Mouse (Mus musculus) forebrain, embryonic 14.5 days (tissue): ENCODE measurements at regions not wholly inside any gene's neighbourhood (a gene's known extent, or its start where the extent isn't known, plus 50 kb on each side); places are given as distances from the start of the nearest gene placed in this dataset.
"Not testable (repeated sequence)": the region's sequence is repeated elsewhere in the genome, so short reads cannot be mapped to it uniquely, and the experiment has no call there.

Experiments
- ATAC-seq: fragments of 200-750 bp; cut with Nextera tagmentation; 2 replicates; pipeline ENCODE4 v1.8.0; 2017; ENCODE audit warnings: mild to moderate bottlenecking, moderate library complexity
- DNase-seq: peaks from one replicate; pipeline ENCODE4 v3.0.0-alpha.2; 2015; ENCODE audit warnings: low spot score
- H3K27ac ChIP-seq: fragments of 300-500 bp; sonication (generic); 2 replicates; pipeline ENCODE4 v1.5.1; 2014; ENCODE audit warnings: low read depth, mild to moderate bottlenecking, control low read depth, low read length, moderate library complexity
- H3K27me3 ChIP-seq: fragments of 300-500 bp; sonication (generic); replicated peaks from 2 replicates; pipeline ENCODE4 v1.6.1; 2014; ENCODE audit warnings: low read length, control low read depth, mixed read lengths; ENCODE audit not compliant: control insufficient read depth, insufficient read depth
- H3K36me3 ChIP-seq: fragments of 300-500 bp; sonication (generic); 2 replicates; pipeline ENCODE4 v1.6.1; 2014; ENCODE audit warnings: low read length, control low read depth; ENCODE audit not compliant: control insufficient read depth, insufficient read depth
- H3K4me1 ChIP-seq: fragments of 300-500 bp; sonication (generic); 2 replicates; pipeline ENCODE4 v1.6.1; 2014; ENCODE audit warnings: antibody characterized with exemption, low read length, control low read depth; ENCODE audit not compliant: control insufficient read depth, insufficient read depth
- H3K4me2 ChIP-seq: fragments of 300-500 bp; sonication (generic); 2 replicates; pipeline ENCODE4 v1.6.1; 2014; ENCODE audit warnings: mild to moderate bottlenecking, control low read depth, low read length
- H3K4me3 ChIP-seq: fragments of 300-500 bp; sonication (generic); 2 replicates; pipeline ENCODE4 v1.5.1; 2014; ENCODE audit warnings: low read depth, low read length, control low read depth
- H3K9ac ChIP-seq: fragments of 300-500 bp; sonication (generic); 2 replicates; pipeline ENCODE4 v1.6.1; 2014; ENCODE audit warnings: mild to moderate bottlenecking, low read length, control low read depth, moderate library complexity
- H3K9me3 ChIP-seq: fragments of 300-500 bp; sonication (generic); replicated peaks from 2 replicates; pipeline ENCODE4 v1.6.1; 2016; ENCODE audit warnings: low read length, control low read depth, mixed read lengths; ENCODE audit not compliant: control insufficient read depth
- WGBS: fragments of 180-500 bp; shearing (Covaris S2); extraction: QIAGEN DNeasy Blood & Tissue Kit; methylation state at CpG from one replicate; pipeline ENCODE4 v1.1.7; 2014; 5-methylcytosine and 5-hydroxymethylcytosine counted together

- no peak overlapping the region for H3K4me2 ChIP-seq
- no peak overlapping the region for H3K9ac ChIP-seq
- no peak for DNase-seq
- H3K9me3 ChIP-seq = no peaks in the 10 kb centered on the region
- H3K4me3 ChIP-seq = no peak overlapping the region
- H3K27ac ChIP-seq = no peak overlapping the region
- H3K36me3 ChIP-seq = no peaks in the 10 kb centered on the region
- H3K27me3 ChIP-seq = no peaks in the 10 kb centered on the region
- 0 out of 2 replicates have a peak, but pooled peaks cover 7% of the 10 kb centered on the region for H3K4me1 ChIP-seq
- 78% methylated on average over 6 of the region's 6 CpGs for WGBS
- ATAC-seq = no peak
Observed at GRCm38 (mm10) chr1:166899238-166899637, 102.0 kb upstream of the Fam78b start.

- Histone ChIP-seq H3K27ac (peak overlapping the region; percentile 29; the same call in 1 of the 2 replicates), H3K36me3 (no peaks in the 10 kb centered on the region), H3K27me3 (no peaks in the 10 kb centered on the region), H3K4me2 (no peak overlapping the region), H3K4me1 (0 out of 2 replicates have a peak, but pooled peaks cover 7% of the 10 kb centered on the region), H3K9me3 (no peaks in the 10 kb centered on the region), H3K4me3 (no peak overlapping the region), H3K9ac (no peak overlapping the region)
- DNase-seq (no peak), ATAC-seq (no peak)
- WGBS = 84% methylated on average over 4 of the region's 4 CpGs
Observed at GRCm38 (mm10) chr1:166900028-166900427, 101.2 kb upstream of the Fam78b start.

GRCm38 (mm10) chr1:166900441-166901161, 100.6 kb upstream of the Fam78b start:
- H3K4me2 ChIP-seq = peak overlapping the region; percentile 18; the same call in 1 of the 2 replicates

GRCm38 (mm10) chr1:166901574-166901973, 99.6 kb upstream of the Fam78b start:
- peak; percentile 24 for DNase-seq
- H3K9ac ChIP-seq = no peak overlapping the region
- no peaks in the 10 kb centered on the region for H3K36me3 ChIP-seq
- H3K27ac ChIP-seq = no peak overlapping the region
- 0 out of 2 replicates have a peak, but pooled peaks have one; percentile 51 for ATAC-seq
- no peak overlapping the region for H3K4me2 ChIP-seq
- no peak overlapping the region for H3K4me3 ChIP-seq
- no peaks in the 10 kb centered on the region for H3K9me3 ChIP-seq
- no peaks in the 10 kb centered on the region for H3K27me3 ChIP-seq
- WGBS = 11% methylated on average over 4 of the region's 4 CpGs
- H3K4me1 ChIP-seq = 0 out of 2 replicates have a peak, but pooled peaks cover 7% of the 10 kb centered on the region

More at GRCm38 (mm10) chr1:166900441-166901161, 100.6 kb upstream of the Fam78b start:
- peak; percentile 85 for DNase-seq
- Histone ChIP-seq H3K36me3 (no peaks in the 10 kb centered on the region), H3K27me3 (no peaks in the 10 kb centered on the region), H3K9ac (no peak overlapping the region), H3K9me3 (no peaks in the 10 kb centered on the region), H3K27ac (peak overlapping the region; percentile 29; the same call in 1 of the 2 replicates), H3K4me3 (no peak overlapping the region), H3K4me1 (0 out of 2 replicates have a peak, but pooled peaks cover 7% of the 10 kb centered on the region)
- peak; percentile 75 for ATAC-seq
- WGBS = 18% methylated on average over 8 of the region's 8 CpGs

- Histone ChIP-seq H3K27ac (no peak overlapping the region), H3K9ac (no peak overlapping the region), H3K4me1 (0 out of 2 replicates have a peak, but pooled peaks cover 7% of the 10 kb centered on the region), H3K4me3 (no peak overlapping the region), H3K36me3 (no peaks in the 10 kb centered on the region), H3K27me3 (no peaks in the 10 kb centered on the region), H3K4me2 (no peak overlapping the region), H3K9me3 (no peaks in the 10 kb centered on the region)
- ATAC-seq (no peak), DNase-seq (no peak)
- 90% methylated on average over 5 of the region's 5 CpGs for WGBS
Observed at GRCm38 (mm10) chr1:166903417-166903816, 97.8 kb upstream of the Fam78b start.

- Histone ChIP-seq H3K9me3 (no peaks in the 10 kb centered on the region), H3K27me3 (no peaks in the 10 kb centered on the region), H3K4me1 (no peaks in the 10 kb centered on the region), H3K27ac (no peak overlapping the region), H3K9ac (no peak overlapping the region), H3K4me2 (no peak overlapping the region), H3K4me3 (no peak overlapping the region), H3K36me3 (no peaks in the 10 kb centered on the region)
- no peak for ATAC-seq
- WGBS = 77% methylated on average over 10 of the region's 10 CpGs
- peak; percentile 14 for DNase-seq
Observed at GRCm38 (mm10) chr1:166908231-166908805, 92.9 kb upstream of the Fam78b start.

- H3K4me1 ChIP-seq, H3K27me3 ChIP-seq, H3K27ac ChIP-seq, H3K9me3 ChIP-seq, H3K9ac ChIP-seq, H3K4me3 ChIP-seq, ATAC-seq, H3K4me2 ChIP-seq, H3K36me3 ChIP-seq, DNase-seq: not testable (repeated sequence)
- over 99% methylated on average over 7 of the region's 10 CpGs for WGBS
Observed at GRCm38 (mm10) chr1:166912195-166912594, 89.0 kb upstream of the Fam78b start.

GRCm38 (mm10) chr1:166922911-166923712, 78.1 kb upstream of the Fam78b start:
- H3K4me2 ChIP-seq = no peak overlapping the region

More at GRCm38 (mm10) chr1:166922911-166923712, 78.1 kb upstream of the Fam78b start:
- no peak overlapping the region for H3K4me3 ChIP-seq
- no peaks in the 10 kb centered on the region for H3K36me3 ChIP-seq
- H3K27ac ChIP-seq = no peak overlapping the region
- no peaks in the 10 kb centered on the region for H3K4me1 ChIP-seq
- H3K9me3 ChIP-seq = no peaks in the 10 kb centered on the region
- H3K9ac ChIP-seq = 0 out of 2 replicates have a peak overlapping the region, but pooled peaks have one; percentile 5
- DNase-seq (peak; percentile 26), ATAC-seq (no peak; the same call in 1 of the 2 replicates)
- H3K27me3 ChIP-seq = no peaks in the 10 kb centered on the region
- WGBS = 71% methylated on average over 16 of the region's 16 CpGs
